Mouse (Mus musculus): ENCODE results near the gene Psmg4.

DNA sequence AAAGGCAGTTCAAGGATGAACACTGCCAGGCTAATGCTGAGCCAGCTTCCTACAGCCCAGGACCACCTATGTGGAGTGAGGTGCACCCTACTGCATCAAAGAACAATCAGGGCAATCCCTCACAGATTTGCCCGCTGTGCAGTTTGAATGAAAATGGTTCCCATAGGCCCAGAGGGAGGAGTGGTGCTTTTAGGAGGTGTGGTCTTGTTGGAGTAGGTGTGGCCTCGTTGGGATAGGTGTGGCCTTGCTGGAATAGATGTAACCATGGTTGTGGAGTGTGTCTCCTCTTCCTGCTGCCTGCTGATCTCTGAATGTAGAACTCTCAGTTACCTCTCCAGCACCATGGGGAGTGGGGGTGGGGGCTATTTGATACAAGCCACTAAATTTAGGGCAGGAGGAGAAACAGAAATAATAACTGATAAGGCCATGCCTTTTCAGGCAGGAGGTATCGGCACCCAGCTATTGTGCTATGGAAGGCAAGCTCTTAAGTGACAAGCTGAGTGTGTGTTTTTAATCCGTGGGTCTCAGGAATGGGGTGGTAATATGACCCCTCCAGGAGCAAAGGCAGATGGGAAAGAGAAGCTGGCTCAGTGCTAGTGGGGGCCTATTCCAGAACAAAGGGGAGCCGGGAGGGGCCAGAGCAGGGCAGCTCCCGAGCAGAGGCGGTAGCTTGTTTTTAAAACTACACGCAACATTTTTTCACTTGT lies 6.5 kb upstream of the Psmg4 start:
- no peak for TF ChIP-seq CTCF (IDR thresholded peaks at IDR 0.05; ENCODE audit: insufficient read depth, low read length)
- no peak for TF ChIP-seq POLR2A (IDR thresholded peaks at IDR 0.05; ENCODE audit: borderline replicate concordance, extremely low read depth, low read depth, low read length)
